Mouse (Mus musculus) right cerebral cortex, postnatal 36 days (tissue): ENCODE results near the gene Nhlrc2.

Experiments used
- DNase-seq, 2 experiments: peaks; one replicate each; pipeline ENCODE4 v3.0.0; 2022; ENCODE audit warnings: low spot score in 2 of 2, mixed read lengths in 1 of 2

Nhlrc2 gene

DNA sequence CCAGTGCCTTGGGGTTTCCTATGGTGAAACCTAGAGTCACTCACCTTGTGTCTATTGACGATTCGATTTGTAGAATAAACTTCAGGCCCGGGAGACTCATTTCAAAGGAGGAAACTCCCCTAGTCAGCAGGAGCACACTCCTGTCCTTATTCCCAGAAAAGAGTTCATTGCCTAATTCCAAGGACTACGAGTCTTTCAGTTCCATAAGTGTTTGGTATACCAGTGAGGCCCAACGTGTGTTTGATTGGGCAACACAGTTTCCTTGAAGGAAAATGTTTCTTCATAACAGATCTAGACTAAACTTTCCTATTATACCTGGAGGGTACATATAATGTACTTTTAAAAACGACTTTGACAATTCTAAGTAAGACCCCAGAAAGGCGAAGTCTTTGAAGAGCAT, 73.8 kb downstream of the Nhlrc2 start:
- DNase-seq = no peak

- DNase-seq = no peak
Observed at GRCm38 (mm10) chr19:56627881-56628472, 79.9 kb downstream of the Nhlrc2 start.

GRCm38 (mm10) chr19:56629647-56630046, 81.6 kb downstream of the Nhlrc2 start:
- no peak for DNase-seq

GRCm38 (mm10) chr19:56631017-56631416, 83.0 kb downstream of the Nhlrc2 start:
- DNase-seq = no peak

- no peak for DNase-seq
Observed at GRCm38 (mm10) chr19:56631451-56631901, 83.4 kb downstream of the Nhlrc2 start.

DNA sequence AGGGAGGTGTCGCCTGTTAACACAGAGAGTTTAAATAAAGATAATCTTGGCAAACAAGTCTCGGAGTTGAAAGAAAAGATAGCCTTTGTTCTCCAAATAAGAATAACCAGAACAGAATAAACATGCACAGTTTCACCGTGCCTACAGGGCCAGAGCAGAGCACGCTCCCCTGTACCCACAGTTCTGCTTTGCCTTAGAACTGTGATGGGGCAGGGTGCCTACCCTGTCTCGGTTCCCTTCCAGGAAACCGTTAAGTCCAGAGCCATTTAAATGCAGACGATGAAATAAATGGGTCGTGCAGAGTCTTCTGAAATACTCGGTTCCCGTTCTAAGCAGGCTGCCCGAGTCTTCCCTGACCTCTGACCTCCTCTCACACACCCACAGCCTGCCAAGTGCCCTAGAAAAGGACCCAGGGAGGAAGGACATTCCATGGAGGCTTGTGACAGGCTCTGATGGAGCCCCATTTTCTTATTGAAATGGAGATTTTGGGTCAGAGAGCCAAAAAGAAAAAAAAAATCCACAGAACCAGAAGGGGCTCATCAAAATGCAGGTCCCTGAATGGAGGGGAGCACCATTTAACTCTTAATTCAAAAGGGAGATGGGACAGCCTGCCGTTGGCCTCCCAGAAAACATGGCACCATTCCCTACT, 89.1 kb downstream of the Nhlrc2 start:
- DNase-seq = peak in 1 of 2 experiments; percentile 31

- no peak for DNase-seq
Observed at GRCm38 (mm10) chr19:56637684-56638049, 89.6 kb downstream of the Nhlrc2 start.

GRCm38 (mm10) chr19:56647451-56648120, 99.5 kb downstream of the Nhlrc2 start:
- DNase-seq = peak; percentile 34 to 72

GRCm38 (mm10) chr19:56651262-56651661, 103.2 kb downstream of the Nhlrc2 start:
- no peak for DNase-seq

DNA sequence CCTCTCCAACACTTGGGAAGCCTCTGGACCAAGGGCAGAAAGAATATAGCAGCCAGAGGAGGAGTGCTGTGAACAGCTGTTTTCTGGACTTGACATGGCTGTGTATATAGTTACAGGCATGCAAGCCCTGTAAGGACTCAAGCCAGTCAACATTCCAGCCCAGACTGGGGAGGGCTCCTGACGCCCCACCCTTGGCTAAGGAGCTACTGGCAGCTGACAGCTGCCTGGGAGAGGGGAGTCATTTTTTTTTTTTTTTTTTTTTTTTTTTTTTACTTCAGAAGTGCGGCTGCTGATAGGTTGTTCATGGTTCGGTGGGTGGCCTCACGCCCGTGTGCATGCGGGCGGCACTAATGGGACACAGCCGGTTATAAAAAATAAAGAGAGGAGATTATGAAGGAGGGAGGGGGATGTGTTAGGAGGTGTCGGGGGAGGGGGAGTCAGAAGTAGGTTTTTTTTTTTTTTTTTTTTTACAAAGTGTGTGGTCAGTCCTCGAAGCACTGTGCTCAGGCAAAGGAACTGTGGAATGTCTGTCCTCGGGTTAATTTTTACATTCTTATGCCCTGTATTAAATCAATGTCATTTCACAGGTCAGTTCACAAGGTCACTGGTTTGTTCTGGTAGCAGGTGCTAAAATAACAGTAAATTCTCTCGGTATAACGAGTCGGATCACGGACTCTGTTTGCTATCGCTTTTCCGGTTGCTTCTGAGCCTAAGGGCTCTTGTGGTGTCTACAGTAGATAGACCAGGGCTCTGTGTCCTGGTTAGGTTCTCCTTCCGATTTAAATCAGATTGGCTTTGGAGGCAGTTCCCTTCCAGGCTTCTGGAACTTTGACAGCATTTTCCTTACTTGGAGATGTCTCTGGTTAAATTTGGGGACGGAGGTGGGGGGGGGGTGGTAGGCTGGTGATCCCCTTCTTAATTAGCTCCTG, 104.2 kb downstream of the Nhlrc2 start:
- no peak for DNase-seq
